Mouse (Mus musculus) C2C12 (cell line): Measurements from ENCODE around the gene Ddo.

Experiments used
- CTCF ChIP-seq: IDR thresholded peaks from one replicate; pipeline ENCODE4 v1.5.1; 2011; ENCODE audit not compliant: control insufficient read depth, insufficient read depth, insufficient read length
- USF1 ChIP-seq: IDR thresholded peaks from one replicate; pipeline ENCODE4 v1.6.1; 2011; ENCODE audit warnings: low read depth, mild to moderate bottlenecking, control low read depth, moderate library complexity

DNA sequence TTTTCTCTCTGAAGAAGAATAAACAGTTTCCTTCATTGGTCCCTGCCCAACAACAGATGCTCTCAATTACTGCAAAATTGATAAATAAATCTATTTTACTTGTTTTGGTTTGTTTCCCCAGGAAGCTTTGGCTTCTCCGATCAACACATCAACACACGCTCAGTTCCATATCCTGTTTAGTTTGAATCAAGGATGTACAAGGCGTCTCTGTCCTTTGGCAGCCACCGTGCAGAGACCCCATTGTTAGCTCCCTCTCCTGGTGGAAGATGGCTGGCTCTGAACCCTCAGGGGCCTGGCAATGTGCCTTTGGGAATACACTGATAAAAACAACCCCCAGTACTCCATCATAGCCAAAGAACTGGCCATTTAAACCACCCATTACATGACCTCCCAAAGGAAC is 95.3 kb downstream of the Ddo start:
- TF ChIP-seq CTCF: no peak
- TF ChIP-seq USF1: no peak
